Mouse (Mus musculus) hematopoietic stem cell, adult 5-6 weeks (primary cell): ENCODE data around the gene Gm49361. TPM values are rescaled to one million over a fixed set of nuclear protein-coding genes. Genes with fewer than 3 reads are reported as not detected.

Experiments used
- ATAC-seq, 2 experiments: fragments of 125-278 bp in 1 of 2; replicated peaks in 1 of 2; 2 replicates each; pipeline ENCODE4 v1.8.0; 2016 to 2017; ENCODE audit warnings: inconsistent platforms in 2 of 2, mild to moderate bottlenecking in 2 of 2, moderate number of reproducible peaks in 2 of 2, low read depth in 1 of 2, moderate TSS enrichment in 1 of 2; ENCODE audit not compliant: low FRiP score in 2 of 2, poor library complexity in 2 of 2, severe bottlenecking in 2 of 2, insufficient read depth in 1 of 2, low TSS enrichment in 1 of 2
- total RNA-seq: library from RNA; stranded (forward); fragments of 172-1452, 232-1000 nt; gene quantifications from 2 replicates; pipeline ENCODE4 v1.2.3, GENCODE M21; 2017

Gene Gm49361
- total RNA-seq, 1 experiment from 2014 or later: not detected

- no peak for ATAC-seq
These were observed 8.8 kb downstream of the Gm49361 start for GRCm38 (mm10) chr14:57737089-57737488.

GRCm38 (mm10) chr14:57736141-57736540 is 9.8 kb downstream of the Gm49361 start:
- ATAC-seq: no peak

- ATAC-seq: no peak
These were observed 13.1 kb downstream of the Gm49361 start for GRCm38 (mm10) chr14:57732668-57733293.

GRCm38 (mm10) chr14:57730527-57730926 is 15.4 kb downstream of the Gm49361 start:
- 0 out of 4 replicates have a peak, but pooled peaks have one; percentile 8 to 12 for ATAC-seq

- peak; percentile 73 to 83 for ATAC-seq
These were observed 15.9 kb downstream of the Gm49361 start for GRCm38 (mm10) chr14:57729975-57730499.

GRCm38 (mm10) chr14:57729364-57729763 is 16.5 kb downstream of the Gm49361 start:
- ATAC-seq: peak in 1 of 2 experiments; percentile 16; a peak in 1 of 4 replicates

GRCm38 (mm10) chr14:57726172-57726571 is 19.7 kb downstream of the Gm49361 start:
- no peak for ATAC-seq

GRCm38 (mm10) chr14:57724473-57724872 is 21.4 kb downstream of the Gm49361 start:
- ATAC-seq: no peak

GRCm38 (mm10) chr14:57718245-57718644 is 27.7 kb downstream of the Gm49361 start:
- ATAC-seq: peak in 1 of 2 experiments; percentile 25; a peak in 1 of 4 replicates

GRCm38 (mm10) chr14:57716601-57717245 is 29.2 kb downstream of the Gm49361 start:
- no peak for ATAC-seq

- peak; percentile 64 to 84 for ATAC-seq
These were observed 33.0 kb downstream of the Gm49361 start for GRCm38 (mm10) chr14:57712884-57713283.

- no peak for ATAC-seq
These were observed 34.8 kb downstream of the Gm49361 start for GRCm38 (mm10) chr14:57711059-57711458.

- no peak for ATAC-seq
These were observed 36.7 kb downstream of the Gm49361 start for GRCm38 (mm10) chr14:57709171-57709570.

- no peak for ATAC-seq
These were observed 37.3 kb downstream of the Gm49361 start for GRCm38 (mm10) chr14:57708580-57708979.

- ATAC-seq: no peak
These were observed 38.6 kb downstream of the Gm49361 start for GRCm38 (mm10) chr14:57707100-57707893.

GRCm38 (mm10) chr14:57706760-57707099 is 39.2 kb downstream of the Gm49361 start:
- ATAC-seq: no peak

GRCm38 (mm10) chr14:57705759-57706158 is 40.1 kb downstream of the Gm49361 start:
- no peak for ATAC-seq

GRCm38 (mm10) chr14:57705075-57705474 is 40.8 kb downstream of the Gm49361 start:
- no peak for ATAC-seq
